Mouse (Mus musculus): Measurements from ENCODE around the gene Znrd1as.
A peak's percentile ranks its signal among the peaks of the same experiment; 100 is the strongest.

The Znrd1as gene

GRCm38 (mm10) chr17:36997033-36997735, 38.8 kb downstream of the Znrd1as start:
- peak; percentile 78 for DNase-seq (ENCODE audit: low read depth)

- no peak for DNase-seq (ENCODE audit: low read depth)
These were observed 40.1 kb downstream of the Znrd1as start for GRCm38 (mm10) chr17:36998477-36998876.

DNA sequence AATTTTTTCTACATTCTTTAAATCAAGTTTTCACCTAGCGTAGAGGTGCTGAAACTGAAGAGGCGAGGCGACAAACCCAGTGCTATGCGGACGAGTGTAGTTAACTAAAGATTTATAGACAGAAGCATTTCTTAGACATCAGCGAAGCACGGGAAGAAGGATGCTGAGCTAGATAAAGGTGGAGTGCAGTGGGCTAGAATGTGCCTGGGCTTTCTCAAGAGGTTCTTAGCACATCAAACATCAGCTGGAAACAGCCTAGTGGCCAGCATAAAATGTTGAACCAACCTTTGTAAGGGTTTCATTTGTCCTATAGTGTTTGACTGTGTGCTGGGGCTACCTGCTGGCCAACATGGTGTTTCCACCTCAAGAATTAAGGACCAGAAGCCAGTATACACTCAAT, 42.5 kb downstream of the Znrd1as start, which contains the start of gene Zfp57:
Gene Zfp57, plus strand, starts transcription at position 301 of the 400 bp plus-strand sequence.
- DNase-seq (ENCODE audit: low read depth) = no peak

DNA sequence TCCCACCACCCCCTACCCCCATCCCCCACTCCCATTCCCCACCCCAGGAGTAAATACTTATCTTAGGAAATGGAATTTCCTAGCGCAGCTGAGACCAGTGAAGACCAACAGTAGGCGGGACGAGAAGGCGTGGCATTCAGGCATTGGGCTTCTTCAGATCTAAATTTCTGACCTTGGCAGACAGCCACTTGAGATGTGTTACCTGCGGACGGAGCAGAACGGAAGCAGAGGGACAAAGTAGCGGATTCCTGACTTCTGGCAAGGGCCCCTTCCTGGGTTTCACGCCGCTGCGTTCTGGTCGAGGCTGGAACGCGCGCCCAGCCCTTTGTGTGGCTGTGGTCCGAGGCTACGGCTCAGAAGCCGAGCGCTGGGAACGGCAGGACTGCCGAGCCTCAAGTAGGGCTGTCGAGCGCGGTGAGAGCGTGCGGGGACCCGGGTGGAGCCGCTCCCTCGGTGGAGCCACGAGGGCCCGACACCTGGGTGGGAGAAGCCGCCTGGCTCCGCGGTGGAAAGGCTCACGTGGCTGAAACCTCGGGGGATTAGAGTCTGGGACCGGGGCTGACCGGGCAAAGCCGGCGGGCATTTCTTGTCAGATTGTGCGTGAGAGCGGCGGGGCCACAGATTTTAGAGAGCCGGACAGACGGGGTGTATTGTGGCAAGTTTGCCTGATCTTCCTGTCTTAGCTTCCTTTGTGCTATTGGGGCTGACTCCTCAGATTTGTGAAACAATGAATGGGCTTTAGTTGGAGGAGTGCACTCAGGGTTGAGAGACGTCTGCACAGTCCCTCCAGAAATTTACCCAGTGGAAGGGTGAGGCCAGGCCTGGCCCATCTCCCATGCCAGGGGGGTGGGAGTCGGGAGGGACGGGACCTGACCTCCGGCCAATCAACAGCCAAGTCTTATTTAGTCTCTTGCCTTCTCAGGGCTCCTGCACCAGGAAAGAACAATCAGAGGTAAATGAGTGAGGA, 44.3 kb downstream of the Znrd1as start:
- no peak for DNase-seq (ENCODE audit: low read depth)

DNA sequence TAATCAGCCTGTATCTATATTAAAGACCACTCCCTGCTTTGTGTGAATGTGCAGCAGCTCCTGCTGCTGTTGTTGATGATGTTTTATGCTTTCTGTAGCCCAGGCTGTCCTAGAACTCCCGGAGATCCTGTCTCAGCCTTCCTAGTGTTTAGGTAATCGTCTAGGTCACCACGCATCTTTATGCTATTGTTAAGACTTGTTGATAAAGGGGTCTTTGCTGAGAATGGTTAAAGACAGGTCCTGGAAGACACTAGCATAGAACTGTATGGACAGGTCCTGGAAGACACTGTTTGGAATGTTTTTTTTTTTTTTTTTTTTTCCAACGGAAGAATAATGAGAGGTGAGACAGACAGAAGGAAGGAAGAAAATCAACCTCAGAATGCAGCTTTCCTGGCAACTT, 45.0 kb downstream of the Znrd1as start:
- DNase-seq (ENCODE audit: low read depth) = no peak

DNA sequence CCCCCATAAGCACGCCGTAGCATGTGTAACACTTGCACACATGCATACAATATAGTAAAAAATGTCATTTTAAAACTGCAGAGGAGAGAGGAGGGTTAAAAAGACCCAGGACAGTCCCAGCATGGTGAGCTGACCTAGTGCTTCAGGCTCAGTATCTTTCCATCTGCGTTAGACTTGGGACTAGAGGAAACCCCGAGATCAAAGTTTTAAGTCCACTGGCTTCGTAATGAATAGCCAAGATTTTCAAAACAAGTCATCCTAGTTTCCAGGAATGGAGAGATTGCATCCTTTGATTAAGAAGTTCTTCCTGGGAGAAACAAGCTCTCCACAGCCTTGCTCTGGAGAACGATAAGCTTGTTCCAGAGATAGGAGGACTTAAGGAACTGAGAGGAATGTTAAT, 49.8 kb downstream of the Znrd1as start:
- no peak for DNase-seq (ENCODE audit: low read depth)

DNA sequence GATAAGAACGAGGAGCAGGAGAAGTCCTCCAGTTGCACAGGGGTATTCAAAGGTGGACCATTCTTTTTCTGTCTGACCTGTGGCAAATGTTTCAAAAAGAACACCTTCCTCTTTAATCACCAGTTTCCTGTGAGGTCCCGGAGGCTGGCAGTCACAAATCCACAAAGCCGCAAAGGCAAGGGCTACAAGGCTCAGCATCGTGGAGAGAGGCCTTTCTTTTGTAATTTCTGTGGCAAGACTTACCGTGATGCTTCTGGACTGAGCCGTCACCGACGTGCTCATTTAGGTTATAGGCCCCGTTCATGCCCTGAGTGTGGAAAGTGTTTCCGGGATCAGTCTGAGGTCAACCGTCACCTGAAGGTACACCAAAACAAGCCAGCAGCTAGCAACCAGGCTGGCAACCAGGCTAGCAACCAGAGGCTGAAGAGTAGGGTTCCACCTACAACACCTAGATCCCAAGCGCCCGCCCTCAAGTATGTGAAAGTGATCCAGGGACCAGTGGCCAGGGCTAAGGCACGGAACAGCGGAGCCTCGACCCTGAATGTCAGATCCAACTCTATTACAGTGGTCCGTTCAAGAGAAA, 51.2 kb downstream of the Znrd1as start:
- DNase-seq (ENCODE audit: low read depth) = peak; percentile 73

- no peak for DNase-seq (ENCODE audit: low read depth)
These were observed 53.3 kb downstream of the Znrd1as start for GRCm38 (mm10) chr17:37011719-37012118.

- no peak for DNase-seq (ENCODE audit: low read depth)
These were observed 53.7 kb downstream of the Znrd1as start for GRCm38 (mm10) chr17:37012141-37012540.
